Mouse (Mus musculus): ENCODE results near the gene Chst15.

- TF ChIP-seq POLR2A (IDR thresholded peaks at IDR 0.05; ENCODE audit: borderline replicate concordance, control insufficient read depth, low read depth, low read length): no peak
- no peak for TF ChIP-seq CTCF (IDR thresholded peaks at IDR 0.05; ENCODE audit: control insufficient read depth, insufficient read depth, low read length)
These were observed 26.9 kb upstream of the Chst15 start for GRCm38 (mm10) chr7:132343900-132344299.

Measured in bone marrow, adult 2 months (tissue).